Mouse (Mus musculus): Measurements from ENCODE around the gene Btn1a1. TPM values are rescaled to one million over a fixed set of nuclear protein-coding genes. Genes with fewer than 3 reads are reported as not detected.

Btn1a1 gene
- polyA plus RNA-seq, 1 experiment from 2014 or later: not detected

GRCm38 (mm10) chr13:23436861-23437822 lies 28.6 kb downstream of the Btn1a1 start:
- H3K27ac ChIP-seq (replicated peaks): peak overlapping the region; percentile 89
- no peaks in the 10 kb centered on the region for H3K36me3 ChIP-seq
- H3K9ac ChIP-seq: peak overlapping the region; percentile 55
- peak overlapping the region; percentile 61 for H3K4me2 ChIP-seq (replicated peaks)
- H3K27me3 ChIP-seq: no peaks in the 10 kb centered on the region
- peak overlapping the region; percentile 60 for H3K4me3 ChIP-seq (replicated peaks)
- 0 out of 2 replicates have a peak, but pooled peaks have one; percentile 17 for ATAC-seq (ENCODE audit: insufficient number of reproducible peaks, low FRiP score, low TSS enrichment, low read depth)
- under 1% methylated on average over 32 of the region's 32 CpGs for WGBS
- H3K9me3 ChIP-seq (replicated peaks): no peaks in the 10 kb centered on the region
- H3K4me1 ChIP-seq: peaks cover 12% of the 10 kb centered on the region

- H3K36me3 ChIP-seq: no peaks in the 10 kb centered on the region
- H3K27me3 ChIP-seq: no peaks in the 10 kb centered on the region
- peak overlapping the region; percentile 60 for H3K4me3 ChIP-seq (replicated peaks)
- peak overlapping the region; percentile 65 for H3K4me2 ChIP-seq (replicated peaks)
- H3K9ac ChIP-seq: no peak overlapping the region
- no peak for ATAC-seq (ENCODE audit: insufficient number of reproducible peaks, low FRiP score, low TSS enrichment, low read depth)
- H3K27ac ChIP-seq (replicated peaks): no peak overlapping the region
- no peaks in the 10 kb centered on the region for H3K9me3 ChIP-seq (replicated peaks)
- WGBS: under 1% methylated on average over 11 of the region's 11 CpGs
- peaks cover 12% of the 10 kb centered on the region for H3K4me1 ChIP-seq
These were observed 29.5 kb downstream of the Btn1a1 start for GRCm38 (mm10) chr13:23436231-23436661.

GRCm38 (mm10) chr13:23435676-23436075 lies 30.0 kb downstream of the Btn1a1 start:
- Histone ChIP-seq H3K4me1 (peaks cover 12% of the 10 kb centered on the region), H3K27me3 (no peaks in the 10 kb centered on the region), H3K36me3 (no peaks in the 10 kb centered on the region), H3K4me3 (replicated peaks) (peak overlapping the region; percentile 60), H3K9ac (peak overlapping the region; percentile 29), H3K9me3 (replicated peaks) (no peaks in the 10 kb centered on the region), H3K27ac (replicated peaks) (peak overlapping the region; percentile 29; the same call in 1 of the 2 replicates), H3K4me2 (replicated peaks) (peak overlapping the region; percentile 65)
- no peak for ATAC-seq (ENCODE audit: insufficient number of reproducible peaks, low FRiP score, low TSS enrichment, low read depth)
- WGBS: 2% methylated on average over 12 of the region's 12 CpGs

GRCm38 (mm10) chr13:23435241-23435640 lies 30.5 kb downstream of the Btn1a1 start:
- no peaks in the 10 kb centered on the region for H3K9me3 ChIP-seq (replicated peaks)
- no peak overlapping the region for H3K27ac ChIP-seq (replicated peaks)
- H3K36me3 ChIP-seq: no peaks in the 10 kb centered on the region
- H3K4me2 ChIP-seq (replicated peaks): peak overlapping the region; percentile 65
- no peak overlapping the region for H3K9ac ChIP-seq
- 10% methylated on average over 4 of the region's 4 CpGs for WGBS
- H3K27me3 ChIP-seq: no peaks in the 10 kb centered on the region
- H3K4me1 ChIP-seq: peaks cover 12% of the 10 kb centered on the region
- H3K4me3 ChIP-seq (replicated peaks): peak overlapping the region; percentile 60
- ATAC-seq (ENCODE audit: insufficient number of reproducible peaks, low FRiP score, low TSS enrichment, low read depth): no peak

- Histone ChIP-seq H3K4me2 (replicated peaks) (0 out of 2 replicates have a peak overlapping the region, but pooled peaks have one; percentile 12), H3K9me3 (replicated peaks) (no peaks in the 10 kb centered on the region), H3K27me3 (no peaks in the 10 kb centered on the region), H3K27ac (replicated peaks) (no peak overlapping the region), H3K4me3 (replicated peaks) (no peak overlapping the region), H3K4me1 (peaks cover 12% of the 10 kb centered on the region), H3K9ac (no peak overlapping the region), H3K36me3 (no peaks in the 10 kb centered on the region)
- no peak for ATAC-seq (ENCODE audit: insufficient number of reproducible peaks, low FRiP score, low TSS enrichment, low read depth)
- WGBS: 21% methylated on average over 7 of the region's 7 CpGs
These were observed 31.3 kb downstream of the Btn1a1 start for GRCm38 (mm10) chr13:23434426-23434825.

GRCm38 (mm10) chr13:23433801-23434200 lies 31.9 kb downstream of the Btn1a1 start:
- H3K4me3 ChIP-seq (replicated peaks): peak overlapping the region; percentile 17
- peak overlapping the region; percentile 64 for H3K4me2 ChIP-seq (replicated peaks)
- H3K4me1 ChIP-seq: peaks cover 10% of the 10 kb centered on the region
- no peak for ATAC-seq (ENCODE audit: insufficient number of reproducible peaks, low FRiP score, low TSS enrichment, low read depth)
- no peaks in the 10 kb centered on the region for H3K27me3 ChIP-seq
- H3K27ac ChIP-seq (replicated peaks): no peak overlapping the region
- no peak overlapping the region for H3K9ac ChIP-seq
- H3K36me3 ChIP-seq: no peaks in the 10 kb centered on the region
- H3K9me3 ChIP-seq (replicated peaks): no peaks in the 10 kb centered on the region
- 52% methylated on average over 5 of the region's 5 CpGs for WGBS

GRCm38 (mm10) chr13:23433206-23433605 lies 32.5 kb downstream of the Btn1a1 start:
- Histone ChIP-seq H3K27ac (replicated peaks) (peak overlapping the region; percentile 94), H3K4me1 (peaks cover 9% of the 10 kb centered on the region; the same call in 1 of the 2 replicates), H3K27me3 (no peaks in the 10 kb centered on the region), H3K4me2 (replicated peaks) (peak overlapping the region; percentile 64), H3K9ac (no peak overlapping the region), H3K9me3 (replicated peaks) (no peaks in the 10 kb centered on the region), H3K4me3 (replicated peaks) (peak overlapping the region; percentile 65), H3K36me3 (no peaks in the 10 kb centered on the region)
- no peak for ATAC-seq (ENCODE audit: insufficient number of reproducible peaks, low FRiP score, low TSS enrichment, low read depth)
- 9% methylated on average over 5 of the region's 5 CpGs for WGBS

GRCm38 (mm10) chr13:23432562-23433201 lies 33.0 kb downstream of the Btn1a1 start:
- Histone ChIP-seq H3K9ac (peak overlapping the region; percentile 21; the same call in 1 of the 2 replicates), H3K36me3 (no peaks in the 10 kb centered on the region), H3K27ac (replicated peaks) (peak overlapping the region; percentile 94), H3K4me2 (replicated peaks) (peak overlapping the region; percentile 64), H3K9me3 (replicated peaks) (no peaks in the 10 kb centered on the region), H3K4me3 (replicated peaks) (peak overlapping the region; percentile 65), H3K4me1 (peaks cover 9% of the 10 kb centered on the region; the same call in 1 of the 2 replicates), H3K27me3 (no peaks in the 10 kb centered on the region)
- WGBS: under 1% methylated on average over 28 of the region's 28 CpGs
- peak; percentile 89 for ATAC-seq (ENCODE audit: insufficient number of reproducible peaks, low FRiP score, low TSS enrichment, low read depth)

GRCm38 (mm10) chr13:23431351-23431771 lies 34.3 kb downstream of the Btn1a1 start:
- Histone ChIP-seq H3K27ac (replicated peaks) (peak overlapping the region; percentile 94), H3K27me3 (no peaks in the 10 kb centered on the region), H3K36me3 (no peaks in the 10 kb centered on the region), H3K4me1 (peaks cover 9% of the 10 kb centered on the region; the same call in 1 of the 2 replicates), H3K4me2 (replicated peaks) (peak overlapping the region; percentile 64), H3K9ac (peak overlapping the region; percentile 35; the same call in 1 of the 2 replicates), H3K9me3 (replicated peaks) (no peaks in the 10 kb centered on the region), H3K4me3 (replicated peaks) (peak overlapping the region; percentile 65)
- ATAC-seq (ENCODE audit: insufficient number of reproducible peaks, low FRiP score, low TSS enrichment, low read depth): peak; percentile 73
- WGBS: under 1% methylated on average over 15 of the region's 15 CpGs

- peak; percentile 48 for ATAC-seq (ENCODE audit: insufficient number of reproducible peaks, low FRiP score, low TSS enrichment, low read depth)
- Histone ChIP-seq H3K36me3 (no peaks in the 10 kb centered on the region), H3K27ac (replicated peaks) (peak overlapping the region; percentile 94), H3K9me3 (replicated peaks) (no peaks in the 10 kb centered on the region), H3K4me1 (peaks cover 13% of the 10 kb centered on the region; the same call in 1 of the 2 replicates), H3K4me3 (replicated peaks) (peak overlapping the region; percentile 65), H3K4me2 (replicated peaks) (peak overlapping the region; percentile 64), H3K9ac (peak overlapping the region; percentile 49), H3K27me3 (no peaks in the 10 kb centered on the region)
- 0% methylated on average over 17 of the region's 17 CpGs for WGBS
These were observed 35.0 kb downstream of the Btn1a1 start for GRCm38 (mm10) chr13:23430734-23431133.

Data from embryonic facial prominence, embryonic 15.5 days (tissue).